Mouse (Mus musculus) left cerebral cortex, postnatal 14 days (tissue): ENCODE data around the gene Hoxd10. TPM values are rescaled to one million over a fixed set of nuclear protein-coding genes. Genes with fewer than 3 reads are reported as not detected.

Source experiments
- DNase-seq, 2 experiments: peaks; one replicate each; pipeline ENCODE4 v3.0.0; 2021 to 2022; ENCODE audit warnings: low spot score in 2 of 2, mixed read lengths in 1 of 2
- intact Hi-C: fragments of 180-260 bp; cut with DNase I; formaldehyde crosslinking; loops from one replicate; pipeline ENCODE4 v1.15.1; 2025
- microRNA-seq, 2 experiments: library from miRNA; unstranded; fragments of <30 nt; microRNA quantifications; one replicate each; pipeline ENCODE4 v1.2.0; 2022
- total RNA-seq, 2 experiments: library from RNA; stranded (reverse); gene quantifications; 2 replicates each; pipeline ENCODE4 v1.2.3; 2021

The Hoxd10 gene
- total RNA-seq, 2 experiments from 2014 or later: not detected

DNA sequence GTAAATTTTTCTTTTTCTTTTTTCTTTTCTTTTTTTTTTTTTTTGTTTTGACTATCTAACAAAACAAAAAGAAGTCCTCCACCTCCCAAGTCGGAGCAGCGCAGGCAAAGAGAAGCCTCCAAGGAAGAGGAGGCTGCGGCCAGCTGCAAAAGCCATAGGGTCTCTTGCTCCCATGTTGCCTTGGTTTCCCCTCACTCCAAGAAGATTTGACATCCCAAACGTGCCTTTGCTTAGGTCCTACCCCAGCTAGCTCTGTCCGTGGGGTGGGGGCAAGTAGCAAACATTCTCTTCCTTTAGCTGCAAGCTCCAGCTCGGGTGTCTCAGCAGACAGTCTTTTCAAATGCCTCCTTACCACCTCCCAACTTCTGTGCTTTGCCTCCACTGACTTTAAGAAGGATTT, 42.0 kb downstream of the Hoxd10 start:
- DNase-seq: no peak
- intact Hi-C loops: no loop called here

DNA sequence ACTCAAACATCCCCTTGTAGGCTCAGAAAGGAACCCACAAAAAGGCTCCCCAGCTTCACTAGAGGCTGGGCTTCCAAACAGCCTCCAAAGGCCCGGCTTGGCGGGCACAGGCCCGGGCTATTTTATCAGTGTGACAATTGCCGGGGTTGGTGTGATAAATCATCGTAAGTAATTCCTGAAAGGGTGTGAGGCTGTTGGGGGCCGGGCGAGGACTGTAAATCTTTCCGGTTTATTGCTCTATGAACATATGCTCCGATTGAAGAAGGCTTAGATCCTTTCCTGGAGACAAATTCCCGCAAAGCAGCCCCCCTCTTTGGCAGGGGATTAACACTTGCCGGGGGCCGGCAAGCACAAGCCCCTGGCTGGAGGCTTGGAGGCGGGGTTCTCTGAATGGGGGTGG, 42.7 kb downstream of the Hoxd10 start:
- no peak for DNase-seq
- intact Hi-C loops: no loop called here

DNA sequence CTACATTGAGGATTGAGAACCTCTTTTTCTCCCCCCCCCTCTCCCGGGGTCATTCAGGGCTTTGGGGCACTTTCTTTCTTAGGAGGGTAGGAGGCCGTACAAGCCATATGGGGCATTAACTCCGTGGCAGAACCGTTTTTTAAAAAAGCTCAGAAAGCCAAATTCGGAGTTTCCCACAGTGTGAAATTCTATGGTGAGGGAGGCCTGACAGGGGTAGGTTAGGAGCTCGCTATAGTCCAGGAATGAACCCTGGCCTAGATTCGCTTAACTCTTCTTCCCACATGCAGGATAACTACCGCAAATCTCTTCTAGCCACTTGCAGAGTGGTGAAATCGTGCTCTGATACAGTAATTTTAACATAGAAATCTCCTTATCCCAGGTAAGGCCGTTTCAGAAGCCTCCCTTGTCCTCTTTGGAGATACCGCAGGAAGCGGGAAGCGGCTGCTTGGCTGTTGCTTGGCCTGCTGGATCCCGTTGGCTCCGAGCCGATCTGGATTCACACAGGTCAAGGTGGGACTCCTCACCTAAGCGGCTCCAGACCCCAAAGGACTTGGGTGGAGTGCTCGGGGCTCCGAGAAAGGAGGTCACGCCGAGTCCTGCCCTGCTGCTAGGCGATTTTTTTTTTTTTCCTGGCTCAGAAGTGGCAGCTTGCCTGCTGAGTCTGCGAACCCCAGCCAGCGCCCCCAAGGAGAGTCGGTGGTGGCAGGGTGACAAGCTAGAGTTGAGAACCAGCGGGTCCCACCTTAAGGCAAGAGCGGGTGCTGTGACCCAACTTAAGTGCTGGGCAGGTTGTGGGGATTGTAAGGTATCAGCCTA, 43.5 kb downstream of the Hoxd10 start:
- intact Hi-C loops: no loop called here
- DNase-seq: no peak

DNA sequence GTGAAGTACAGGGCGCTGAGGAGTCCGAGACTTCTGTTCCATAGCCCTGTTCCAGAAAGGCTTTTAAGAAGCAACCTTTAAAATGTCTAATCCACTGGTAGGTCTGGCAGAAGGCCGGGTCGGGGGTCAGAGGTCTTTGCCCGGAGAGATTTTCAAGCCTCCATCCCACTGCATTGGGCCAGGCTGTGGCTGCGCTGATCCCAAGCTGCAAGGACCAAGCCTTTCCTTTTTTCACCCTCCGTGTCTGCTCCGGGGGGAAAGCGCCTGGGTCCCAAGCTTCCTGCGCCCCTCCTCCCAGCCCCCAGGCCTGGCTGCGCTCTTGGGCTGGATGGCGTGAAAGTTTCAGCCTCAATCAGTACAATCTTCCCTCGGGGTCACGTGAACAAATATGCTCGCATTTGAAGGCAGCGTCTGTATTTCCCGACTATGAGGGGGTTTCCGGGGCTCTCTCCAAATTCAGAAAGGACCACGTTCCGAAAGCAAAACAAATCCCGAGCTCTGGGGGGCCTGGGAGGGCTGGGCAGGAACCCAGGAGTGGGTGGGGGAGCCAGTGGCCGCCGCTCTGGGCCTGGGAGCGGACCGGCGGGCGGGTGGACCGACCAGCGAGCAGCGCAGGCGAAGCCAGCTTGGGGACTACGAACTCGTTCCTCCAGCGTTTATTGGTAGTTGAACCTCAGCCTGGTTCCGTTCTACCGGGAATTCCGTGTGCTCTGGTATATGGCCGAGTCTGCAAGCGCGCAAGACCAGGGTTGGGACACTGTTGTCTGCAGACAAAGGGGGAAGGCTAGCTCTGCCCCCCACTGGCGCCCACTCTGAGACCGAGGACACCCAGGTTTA, 44.3 kb downstream of the Hoxd10 start:
- intact Hi-C loops: no loop called here
- no peak for DNase-seq

DNA sequence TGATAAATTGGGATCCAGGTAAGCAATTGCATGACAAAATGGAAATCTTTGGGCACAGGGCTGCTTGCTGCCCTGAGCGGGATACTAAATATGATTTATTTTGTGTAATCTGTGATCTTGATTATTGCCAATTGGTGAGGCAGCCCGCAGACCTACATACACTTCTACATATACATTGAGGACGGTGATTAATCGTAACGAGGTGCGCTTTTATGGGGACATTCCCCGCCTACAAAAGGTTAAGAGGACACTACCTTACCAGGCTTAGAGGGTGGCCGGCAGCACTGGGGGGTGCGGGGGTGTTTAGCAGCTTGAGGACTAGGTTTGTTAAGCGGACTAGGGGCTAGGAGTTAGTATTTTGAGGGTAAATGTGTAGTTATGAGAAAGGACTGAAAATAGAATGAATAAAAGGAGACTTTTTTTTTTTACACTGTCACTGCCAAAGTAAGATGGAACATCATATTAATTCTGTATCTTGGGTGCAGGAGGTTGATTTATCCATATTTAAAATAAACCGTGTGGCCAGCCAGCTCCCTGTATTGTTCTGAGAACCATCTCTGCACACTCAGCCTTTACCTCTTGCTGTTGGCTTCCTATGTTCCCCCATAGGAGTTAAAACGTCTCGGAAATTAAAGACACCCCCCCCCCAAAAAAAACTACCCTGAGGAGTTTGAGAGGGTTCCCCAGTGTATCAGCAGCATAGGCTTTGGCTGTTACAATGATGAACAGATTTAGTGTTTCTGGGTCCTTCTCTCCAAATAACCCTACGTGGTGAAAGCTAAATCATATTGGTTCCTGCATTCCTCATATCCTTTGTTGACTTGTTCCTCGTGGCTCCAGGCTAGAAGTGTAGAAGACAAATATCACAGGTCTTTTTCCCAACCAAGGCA, 45.2 kb downstream of the Hoxd10 start:
- intact Hi-C loops: no loop called here
- DNase-seq: no peak

DNA sequence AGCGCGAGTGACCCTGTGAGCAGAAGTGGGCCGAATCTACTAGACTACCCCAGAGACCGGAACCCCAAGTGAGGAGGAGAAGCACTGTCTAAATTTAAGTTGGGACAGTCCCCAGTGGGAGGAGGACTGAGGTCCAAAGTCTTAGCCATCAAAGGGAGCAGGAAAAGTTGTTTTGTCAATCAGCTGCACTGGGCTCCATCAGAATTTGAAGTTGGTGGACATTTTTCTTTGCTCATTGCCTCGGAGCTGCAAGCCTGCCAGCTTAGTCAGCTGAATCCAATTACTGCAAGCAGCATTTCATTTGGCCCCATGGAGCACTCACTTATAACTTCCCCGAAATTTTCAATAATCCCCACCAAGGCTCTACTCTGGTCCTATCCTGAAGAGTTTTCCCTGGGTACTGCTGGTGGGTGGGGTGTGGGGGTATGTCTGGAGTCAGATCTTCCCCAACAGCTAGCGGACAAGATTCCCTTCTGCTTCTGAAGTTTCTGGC, 45.9 kb downstream of the Hoxd10 start:
- intact Hi-C loops: no loop called here
- no peak for DNase-seq

DNA sequence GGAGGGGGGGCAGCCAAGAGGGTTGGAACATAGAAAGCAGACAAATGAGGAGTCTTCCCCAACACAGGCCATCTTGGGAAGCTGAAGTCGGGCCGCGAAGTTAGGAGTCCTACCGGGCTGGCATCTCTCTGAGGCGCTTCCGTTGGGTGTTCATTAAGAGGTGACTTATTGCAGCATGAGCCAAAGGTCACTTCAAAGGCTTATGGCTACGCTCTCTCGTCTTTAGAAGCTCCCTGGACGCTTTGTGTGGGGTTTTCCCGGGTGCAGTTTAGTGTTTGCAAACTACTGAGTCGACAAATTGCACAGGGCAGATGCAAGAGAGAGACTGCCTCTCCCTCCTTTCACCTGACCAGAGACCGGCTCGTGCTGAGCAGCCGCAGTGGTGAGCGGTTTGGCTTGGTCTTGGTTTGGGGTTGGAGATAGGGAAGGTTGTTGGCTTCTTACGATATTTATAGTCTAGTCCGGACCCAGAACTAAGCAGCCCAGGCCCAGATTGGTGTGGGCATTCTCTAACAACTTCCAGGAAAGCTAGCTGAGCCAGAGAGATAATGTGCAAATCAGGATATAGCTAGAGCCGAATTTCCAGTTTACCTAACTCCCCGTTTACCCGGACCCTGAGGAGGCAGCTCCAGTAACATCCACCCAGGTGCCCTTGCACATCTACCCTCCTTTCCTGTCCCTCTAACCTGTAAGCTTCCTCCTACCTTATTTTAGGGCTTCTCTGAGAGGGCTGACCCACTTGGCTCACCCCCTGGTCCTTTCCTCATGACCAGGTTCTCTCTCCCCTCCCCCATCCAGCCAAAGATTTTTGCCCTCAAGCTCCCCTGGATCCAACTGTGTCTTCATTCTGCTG, 47.1 kb downstream of the Hoxd10 start:
- intact Hi-C loops: no loop called here
- no peak for DNase-seq

DNA sequence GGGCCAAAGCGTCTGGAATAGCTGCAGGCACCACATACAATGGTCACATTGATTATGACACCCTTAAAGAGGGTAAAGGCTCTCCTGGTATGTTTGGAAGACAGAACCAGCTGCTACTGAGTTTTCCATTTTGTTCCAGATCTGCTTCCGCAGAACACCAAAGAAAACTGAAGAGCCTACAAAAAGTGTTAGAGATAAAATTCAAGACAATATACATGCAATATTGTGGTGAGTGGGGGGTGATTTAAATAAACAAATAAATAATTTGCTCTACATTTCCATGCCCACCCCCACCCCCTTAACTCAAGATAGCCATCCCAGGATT, 47.7 kb downstream of the Hoxd10 start:
- no peak for DNase-seq
- intact Hi-C loops: no loop called here

DNA sequence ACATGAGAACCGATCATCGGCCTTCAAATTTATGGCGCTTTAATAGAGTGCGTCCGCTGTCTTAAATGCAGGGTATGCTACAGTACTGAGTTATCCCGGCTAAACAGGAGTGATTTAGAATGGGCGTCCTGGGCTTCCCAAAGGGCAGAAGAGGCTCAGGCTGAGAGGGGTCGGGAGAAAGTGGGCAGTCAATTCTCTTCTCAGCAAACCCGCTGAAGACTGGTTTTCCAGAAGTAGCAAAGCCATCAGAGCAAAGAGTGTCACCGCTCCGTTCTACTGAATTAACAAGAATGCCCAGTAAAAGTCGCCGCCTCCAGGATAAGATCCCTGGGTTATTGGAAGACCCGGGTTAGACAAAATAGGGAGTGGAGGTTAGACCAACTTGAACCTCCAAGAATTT, 48.1 kb downstream of the Hoxd10 start:
- intact Hi-C loops: loop anchor here (10.0 kb wide), 1 partner anchor 675 kb away; no protein-coding TSS in a partner anchor

DNA sequence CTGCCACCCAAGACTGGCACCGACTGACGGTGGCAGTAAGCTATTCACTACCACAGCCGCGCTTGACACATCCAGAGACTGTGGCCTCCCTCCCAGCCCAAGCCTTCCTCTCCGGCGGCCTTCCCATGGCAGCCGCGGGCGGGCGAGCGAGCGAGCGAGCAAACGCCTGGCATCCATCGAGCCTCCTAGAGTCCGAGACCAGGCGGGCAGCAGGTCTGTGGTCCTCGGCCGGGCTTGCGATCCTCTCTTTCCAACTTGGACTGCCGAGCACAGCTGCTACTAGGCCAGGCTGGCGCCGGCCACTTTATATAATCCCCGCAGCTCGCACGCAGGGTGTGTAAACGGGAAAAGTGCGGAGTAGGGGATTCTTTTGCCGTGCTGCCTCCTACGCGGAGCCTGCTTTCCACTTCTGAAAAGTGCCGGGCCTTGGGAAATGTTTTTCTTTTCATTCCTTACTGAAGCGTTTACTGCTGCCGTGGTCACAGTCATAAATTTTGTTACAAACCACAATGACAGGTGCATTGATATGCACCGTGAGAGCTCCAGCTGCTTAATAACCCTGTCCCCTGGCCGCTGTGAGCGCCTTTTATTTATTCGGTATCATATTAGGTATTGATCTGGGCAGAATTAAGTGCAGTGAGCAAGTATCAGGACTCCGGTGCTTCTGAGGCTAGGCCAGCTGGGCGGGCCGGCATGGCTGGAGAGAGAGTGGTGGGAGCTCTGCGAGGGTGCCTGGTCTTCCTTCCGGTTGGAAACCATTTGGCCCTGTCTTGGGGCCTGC, 48.8 kb downstream of the Hoxd10 start:
- intact Hi-C loops: loop anchor here (10.0 kb wide), 1 partner anchor 676 kb away; no protein-coding TSS in a partner anchor
- DNase-seq: no peak

More for the DNA sequence above, 48.1 kb downstream of the Hoxd10 start:
- no peak for DNase-seq

DNA sequence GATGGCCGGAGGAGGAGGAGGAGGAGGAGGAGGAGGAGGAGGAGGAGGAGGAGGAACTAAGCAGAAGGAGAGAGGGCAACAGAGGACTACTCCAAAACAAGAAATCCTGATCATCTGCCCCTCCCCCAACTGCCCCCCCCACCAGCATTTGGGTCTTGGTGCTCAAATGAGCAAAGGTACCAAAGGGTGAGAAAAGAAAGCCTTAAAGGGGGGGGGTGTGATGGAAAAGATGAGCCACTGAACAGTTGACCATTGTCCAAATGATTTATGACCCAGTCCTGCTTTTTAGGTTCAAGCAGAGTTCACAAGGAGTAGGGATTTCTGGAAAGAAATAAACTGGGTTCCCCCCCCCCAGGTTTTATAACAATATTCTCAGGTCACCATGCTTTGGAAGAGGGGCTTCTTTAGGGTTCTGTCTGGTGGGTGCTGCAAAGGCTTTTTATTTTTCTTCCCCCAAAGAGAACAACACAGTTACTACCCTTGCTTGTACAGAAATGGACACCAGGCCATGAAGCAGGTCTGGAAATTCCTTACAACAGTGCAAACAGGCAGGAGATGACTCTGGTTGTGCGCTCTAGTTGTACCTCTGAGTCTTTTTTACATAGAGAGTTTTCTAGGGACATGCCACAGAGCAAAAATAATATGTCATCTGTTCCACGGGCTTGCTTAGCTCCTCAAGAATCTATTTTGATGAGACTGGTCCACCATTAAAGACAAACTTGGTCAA, 49.7 kb downstream of the Hoxd10 start:
- intact Hi-C loops: loop anchor here (10.0 kb wide), 1 partner anchor 677 kb away; no protein-coding TSS in a partner anchor
- DNase-seq: no peak

DNA sequence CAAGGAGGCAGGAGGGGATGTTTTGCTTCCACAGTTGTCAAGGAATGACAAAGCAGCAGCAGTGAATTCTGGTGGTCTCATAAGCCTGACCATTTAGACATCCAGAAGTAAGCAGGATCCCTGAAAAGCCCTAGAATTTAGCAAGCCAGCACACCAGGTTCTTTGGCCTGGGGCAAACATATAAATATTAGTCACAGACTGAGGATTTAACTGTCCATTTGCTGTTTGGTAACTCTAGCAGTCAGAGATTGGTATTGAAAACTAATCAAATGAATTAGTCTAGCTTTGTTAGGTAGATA, 50.2 kb downstream of the Hoxd10 start:
- no peak for DNase-seq
- intact Hi-C loops: loop anchor here (10.0 kb wide), 1 partner anchor 677 kb away; no protein-coding TSS in a partner anchor

Small RNAs within 50 kb of the gene (microRNA-seq; reads per million reads assigned to microRNA genes)
- gene Gm44463 (0 reads per million in 2 experiments), gene Mir10b (27.7 to 39.7 reads per million in 2 experiments)

Other genes starting within 250 kb of the Hoxd10 start
- gene Lnpk, start 112.5 kb upstream of the Hoxd10 start, total RNA-seq: 10 to 100 TPM; 68.4 to 72.1 TPM
- gene Evx2, start 32.4 kb upstream of the Hoxd10 start, total RNA-seq: not detected
- not detected for gene Hoxd13, start 23.6 kb upstream of the Hoxd10 start, total RNA-seq
- gene Hoxd12, start 16.9 kb upstream of the Hoxd10 start, total RNA-seq: not detected
- gene Hoxd11, start 12.4 kb upstream of the Hoxd10 start, total RNA-seq: not detected
- not detected for gene Hoxd9, start 5.8 kb downstream of the Hoxd10 start, total RNA-seq
- gene Hoxd8, start 12.7 kb downstream of the Hoxd10 start, total RNA-seq: not detected
- not detected for gene Hoxd3, start 20.0 kb downstream of the Hoxd10 start, total RNA-seq
- not detected for gene Hoxd4, start 20.0 kb downstream of the Hoxd10 start, total RNA-seq
- not detected for gene Gm28230, start 34.8 kb downstream of the Hoxd10 start, total RNA-seq
- not detected for gene Hoxd1, start 71.1 kb downstream of the Hoxd10 start, total RNA-seq
- 10 to 100 TPM; 47.4 to 54.9 TPM for gene Mtx2, start 133.9 kb downstream of the Hoxd10 start, total RNA-seq